Mouse (Mus musculus): ENCODE results near the gene Glb1l.
"Not testable (repeated sequence)": the region's sequence is repeated elsewhere in the genome, so short reads cannot be mapped to it uniquely, and the experiment has no call there.

The Glb1l gene

GRCm38 (mm10) chr1:75210136-75211087 is at the start of gene Glb1l, which contains the start of gene Stk16:
Gene Glb1l, minus strand, starts transcription at chr1:75210813.
Gene Stk16, plus strand, starts transcription at chr1:75210838.
- peak; percentile 98 for DNase-seq

GRCm38 (mm10) chr1:75255516-75256046 is 45.0 kb upstream of the Glb1l start:
- no peak for DNase-seq

- DNase-seq: no peak
These were observed 44.0 kb upstream of the Glb1l start for GRCm38 (mm10) chr1:75254625-75255013.

DNA sequence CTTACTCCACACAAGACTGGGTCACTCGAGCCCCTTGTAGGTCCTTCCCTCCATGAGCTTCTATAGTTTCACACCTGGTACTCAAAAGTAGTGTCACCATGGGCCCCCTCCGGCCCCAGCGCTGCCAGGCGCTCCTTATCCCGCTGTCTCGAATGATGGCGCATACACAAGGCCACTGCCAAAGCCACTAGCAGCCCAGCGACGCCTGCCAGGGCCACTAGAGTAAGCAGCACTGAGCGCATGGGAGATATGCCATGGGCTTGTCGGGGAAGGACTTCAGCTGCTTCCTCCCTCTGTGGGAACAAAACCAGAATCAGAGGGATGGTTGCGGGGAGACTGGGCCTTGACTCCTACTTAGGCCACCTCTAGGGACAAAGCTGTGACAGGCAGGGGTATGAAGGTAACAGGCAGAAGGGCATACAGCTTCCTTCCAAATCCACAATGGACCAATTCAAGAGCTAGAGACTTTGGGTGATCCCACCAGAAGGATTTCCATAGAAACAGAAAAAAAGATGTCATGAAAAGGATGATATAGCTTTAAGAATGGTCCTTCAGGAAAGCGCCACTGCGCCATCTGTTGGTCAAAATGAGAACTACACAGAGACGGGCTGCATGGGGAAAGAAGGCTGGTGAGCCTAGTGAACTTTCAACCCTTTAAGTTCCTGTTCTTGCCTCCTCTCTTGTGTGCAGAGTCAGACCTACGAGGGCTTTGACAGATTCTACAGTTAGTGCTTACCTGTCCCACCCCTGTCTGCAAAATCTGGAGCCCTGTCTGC is 43.4 kb upstream of the Glb1l start:
- peak; percentile 93 for DNase-seq

GRCm38 (mm10) chr1:75253029-75253428 is 42.4 kb upstream of the Glb1l start:
- DNase-seq: no peak

DNA sequence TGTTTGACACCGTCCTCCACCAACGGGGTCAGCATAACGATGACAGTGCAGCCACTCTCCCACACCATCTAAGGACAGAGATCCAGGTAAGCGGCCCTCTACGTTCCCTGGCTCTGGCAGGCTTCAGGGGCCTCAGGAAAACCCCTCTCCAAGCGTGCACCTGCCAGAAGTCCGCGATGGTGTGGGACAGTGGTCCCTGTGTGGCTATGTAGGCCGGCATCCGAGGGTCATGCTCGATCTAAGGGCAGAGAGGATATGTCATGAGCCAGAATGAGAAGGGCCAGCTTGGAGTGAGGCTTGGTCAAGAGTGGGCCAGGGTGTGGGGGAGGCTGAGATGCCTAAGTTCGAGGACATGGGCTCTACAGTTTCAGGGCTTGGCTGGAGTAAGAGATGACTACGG is 41.7 kb upstream of the Glb1l start:
- DNase-seq: no peak

DNA sequence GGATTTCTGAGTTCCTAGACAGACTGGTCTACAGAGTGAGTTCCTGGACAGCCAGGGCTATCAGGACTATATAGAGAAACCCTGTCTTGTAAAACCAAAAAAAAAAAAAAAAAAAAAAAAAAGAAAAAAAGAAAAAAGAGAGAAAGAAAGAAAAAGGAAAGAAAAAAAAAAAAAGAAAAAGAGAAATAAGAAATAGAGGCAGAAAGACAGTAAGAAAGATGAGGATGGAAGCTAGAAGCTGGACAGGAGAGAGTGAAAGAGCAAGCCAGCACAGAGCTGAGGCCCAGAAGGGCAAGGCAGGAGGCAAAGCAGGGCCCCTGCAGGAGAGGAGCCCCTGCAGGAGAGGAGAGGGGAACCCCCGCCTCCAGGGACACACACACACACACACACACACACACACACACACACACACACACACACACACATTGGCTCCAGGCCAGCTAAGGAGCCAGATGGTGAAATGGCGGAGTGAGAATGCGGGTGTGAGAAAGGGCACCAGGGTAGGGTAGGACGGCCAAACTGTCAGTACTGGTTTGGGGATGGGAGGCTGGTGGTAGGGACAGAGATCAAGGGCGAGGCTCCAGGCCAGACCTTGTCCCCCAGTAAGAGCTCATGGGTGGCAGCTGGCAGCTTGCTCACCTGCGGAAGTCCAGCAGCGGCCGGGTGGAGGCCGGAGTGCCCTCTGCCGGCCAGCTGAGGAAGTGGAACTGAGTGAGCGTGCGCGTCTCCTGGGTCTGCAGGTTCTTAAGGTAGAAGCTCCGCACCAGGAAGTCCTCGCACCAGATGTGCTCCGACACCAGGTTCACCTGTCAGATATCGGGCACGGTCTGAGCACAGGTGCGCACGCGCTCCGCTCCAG is 40.7 kb upstream of the Glb1l start:
- DNase-seq: peak; percentile 90

GRCm38 (mm10) chr1:75250498-75250897 is 39.9 kb upstream of the Glb1l start:
- no peak for DNase-seq

- peak; percentile 55 for DNase-seq
These were observed 37.6 kb upstream of the Glb1l start for GRCm38 (mm10) chr1:75248041-75248772.

DNA sequence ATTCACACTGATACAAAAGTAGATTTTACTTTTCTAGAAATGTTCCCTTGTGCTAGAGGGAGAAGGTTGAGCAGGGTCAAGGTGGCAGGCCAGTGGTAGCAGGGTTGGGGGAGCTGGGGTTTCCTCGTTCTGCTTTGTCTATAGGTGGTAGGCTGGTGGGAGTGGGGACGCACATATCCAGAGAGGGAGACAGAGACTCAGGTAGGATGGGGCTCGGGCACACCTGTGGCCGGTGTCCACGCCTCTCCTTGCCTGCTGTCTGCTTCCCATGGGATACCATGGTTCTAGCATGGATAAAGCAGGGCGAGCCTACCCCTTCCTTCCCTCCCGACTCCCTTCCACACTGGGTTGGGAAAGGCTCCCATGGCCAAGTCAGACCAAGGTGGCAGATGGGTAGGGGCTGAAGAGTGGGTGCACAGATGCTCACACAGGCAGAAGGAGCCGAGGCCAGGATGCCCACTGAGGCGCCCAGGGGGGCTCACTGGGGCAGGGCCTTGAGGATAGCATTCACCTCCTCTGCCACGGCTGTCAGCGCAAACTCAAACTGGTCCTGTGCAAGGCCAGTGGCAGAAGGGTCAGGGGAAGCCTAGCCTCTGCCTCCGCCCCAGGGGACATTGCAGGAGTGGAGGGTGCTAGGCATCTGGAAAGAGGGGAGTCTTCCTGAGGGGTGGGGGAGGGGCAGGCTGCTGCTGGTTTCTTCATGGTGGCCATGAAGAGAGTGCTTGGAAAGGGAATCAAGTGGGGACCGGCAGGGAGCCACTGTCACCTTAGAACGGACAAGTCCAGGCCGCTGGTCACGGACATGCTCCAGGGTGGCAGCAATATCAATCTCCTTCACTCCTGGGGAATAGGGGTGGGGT is 36.7 kb upstream of the Glb1l start:
- no peak for DNase-seq

GRCm38 (mm10) chr1:75244836-75245235 is 34.2 kb upstream of the Glb1l start:
- DNase-seq: peak; percentile 71

GRCm38 (mm10) chr1:75244175-75244826 is 33.7 kb upstream of the Glb1l start:
- no peak for DNase-seq

DNA sequence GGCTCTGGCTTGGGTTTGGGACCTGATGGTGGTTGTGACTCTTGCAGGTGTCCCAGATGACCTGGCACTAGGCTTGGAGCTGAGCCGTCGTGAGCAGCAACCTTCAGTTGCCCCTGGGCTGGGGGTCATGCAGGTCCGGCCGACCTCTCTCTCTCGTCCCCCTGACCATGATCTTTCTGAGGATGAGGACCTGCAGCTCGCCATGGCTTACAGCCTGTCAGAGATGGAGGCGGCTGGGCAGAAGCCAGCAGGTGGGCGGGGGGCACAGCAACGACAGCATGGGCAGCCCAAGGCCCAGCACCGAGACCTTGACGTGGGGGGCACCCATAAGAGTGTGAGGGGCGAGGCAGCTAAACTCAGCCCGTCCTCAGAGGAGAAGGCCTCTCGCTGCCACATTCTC is 32.8 kb upstream of the Glb1l start:
- DNase-seq: no peak

DNA sequence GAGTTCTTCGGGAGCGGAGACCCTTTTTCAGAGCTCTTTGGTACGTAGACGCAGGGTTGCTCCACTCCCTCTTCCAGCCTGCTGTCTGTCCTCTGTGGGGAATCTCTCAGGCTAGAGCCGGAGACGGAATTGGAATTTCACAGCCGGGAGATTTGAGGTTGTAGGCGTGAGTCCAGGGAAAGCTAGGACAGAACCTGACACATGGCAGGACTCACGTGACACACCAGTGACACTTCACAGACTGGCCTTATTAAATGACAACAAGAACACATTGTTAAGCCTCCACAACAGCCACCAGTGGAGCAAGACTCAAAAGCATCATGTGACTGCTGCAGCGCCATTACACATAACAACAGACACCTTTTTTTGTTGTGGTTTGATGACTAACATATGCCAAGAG is 29.0 kb upstream of the Glb1l start:
- DNase-seq: no peak

DNA sequence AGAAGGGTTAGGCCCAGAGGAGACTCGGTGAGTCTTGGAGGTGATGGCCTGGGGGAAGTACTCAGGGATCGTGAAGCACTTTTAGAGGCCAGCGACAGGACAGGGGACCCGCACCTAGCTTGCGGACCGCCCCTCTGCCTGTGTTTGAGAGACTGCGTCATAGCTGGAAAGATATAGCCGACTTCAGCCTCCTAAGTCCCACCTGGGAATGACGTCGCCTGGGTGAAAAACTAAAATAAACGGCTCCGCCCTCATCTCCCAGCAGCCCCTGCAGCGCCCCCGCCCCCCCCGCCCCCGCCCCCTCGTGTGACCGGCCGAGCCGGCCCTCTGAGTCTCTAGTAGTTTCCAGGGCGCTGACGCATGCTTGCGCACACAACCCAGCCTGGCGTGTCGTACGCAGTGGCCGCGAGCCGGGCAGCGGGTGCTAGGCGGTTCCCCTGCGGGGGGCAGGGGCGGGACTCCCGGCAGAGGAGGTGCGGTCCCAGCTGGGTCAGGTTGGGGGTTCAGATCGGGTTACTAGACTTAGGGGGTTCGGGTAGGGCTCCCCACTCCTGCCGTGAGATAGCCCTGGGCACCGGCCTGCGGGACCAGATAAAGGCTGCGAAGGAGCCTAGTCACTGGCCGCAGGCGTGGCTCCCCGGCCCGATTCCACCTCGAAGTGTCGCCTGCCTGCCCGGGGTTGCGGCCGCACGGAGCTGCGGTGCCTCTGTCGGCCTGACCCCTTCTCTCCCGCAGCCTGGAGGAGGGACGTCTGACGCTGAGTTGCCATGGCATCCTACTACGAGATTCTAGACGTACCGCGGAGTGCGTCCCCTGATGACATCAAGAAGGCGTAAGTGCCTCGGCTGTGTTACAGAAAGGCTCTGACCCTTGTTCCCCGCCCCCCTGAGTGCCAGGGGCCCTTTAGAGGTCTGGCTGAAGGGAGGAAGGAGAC is 25.8 kb upstream of the Glb1l start, which contains the start of gene Dnajb2:
Gene Dnajb2, plus strand, starts transcription at position 290 of the 934 bp plus-strand sequence.
- DNase-seq: peak; percentile 93

DNA sequence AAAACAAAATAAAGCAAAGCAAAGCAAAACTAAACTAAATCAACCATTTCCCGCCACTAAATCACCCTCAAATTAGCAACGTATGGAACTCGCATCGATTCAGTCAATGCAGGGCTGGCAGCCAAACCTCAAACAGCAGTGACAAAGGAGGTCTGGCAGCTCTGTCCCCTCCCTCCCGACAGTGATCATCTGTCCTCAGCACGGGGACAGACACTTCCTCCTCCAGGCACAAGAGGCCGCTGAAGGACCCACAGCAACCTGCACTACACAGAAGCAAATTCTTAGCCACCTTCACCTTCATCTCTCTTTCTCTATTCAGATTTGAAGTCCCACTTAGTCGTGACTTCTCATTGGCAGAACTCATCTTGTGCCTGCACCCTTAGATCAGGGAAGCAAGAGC is 24.0 kb upstream of the Glb1l start:
- peak; percentile 88 for DNase-seq

DNA sequence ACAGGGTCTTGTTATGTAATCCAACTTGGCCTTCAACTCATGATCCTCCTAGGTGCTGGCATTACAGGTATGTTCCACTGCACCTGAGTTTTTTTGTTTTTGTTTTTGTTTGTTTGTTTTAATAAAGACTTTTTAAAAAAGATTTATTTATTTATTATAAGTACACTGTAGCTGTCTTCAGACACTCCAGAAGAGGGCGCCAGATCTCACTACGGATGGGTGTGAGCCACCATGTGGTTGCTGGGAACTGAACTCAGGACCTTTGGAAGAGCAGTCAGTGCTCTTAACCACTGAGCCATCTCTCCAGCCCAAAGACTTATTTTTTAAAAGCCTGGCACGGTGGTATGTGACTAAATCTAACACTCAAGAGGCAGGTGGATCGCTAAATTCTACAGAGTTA is 21.9 kb upstream of the Glb1l start:
- not testable (repeated sequence) for DNase-seq

GRCm38 (mm10) chr1:75231664-75232152 is 21.1 kb upstream of the Glb1l start, which contains the start of gene A630095N17Rik:
Gene A630095N17Rik, minus strand, starts transcription at chr1:75232102.
- no peak for DNase-seq

GRCm38 (mm10) chr1:75231224-75231623 is 20.6 kb upstream of the Glb1l start:
- no peak for DNase-seq
